Mouse (Mus musculus): Measurements from ENCODE around the gene Cntn4. TPM values are rescaled to one million over a fixed set of nuclear protein-coding genes. Genes with fewer than 3 reads are reported as not detected.

The Cntn4 gene
- polyA plus RNA-seq, 1 experiment from 2014 or later: 0.29 TPM

DNA sequence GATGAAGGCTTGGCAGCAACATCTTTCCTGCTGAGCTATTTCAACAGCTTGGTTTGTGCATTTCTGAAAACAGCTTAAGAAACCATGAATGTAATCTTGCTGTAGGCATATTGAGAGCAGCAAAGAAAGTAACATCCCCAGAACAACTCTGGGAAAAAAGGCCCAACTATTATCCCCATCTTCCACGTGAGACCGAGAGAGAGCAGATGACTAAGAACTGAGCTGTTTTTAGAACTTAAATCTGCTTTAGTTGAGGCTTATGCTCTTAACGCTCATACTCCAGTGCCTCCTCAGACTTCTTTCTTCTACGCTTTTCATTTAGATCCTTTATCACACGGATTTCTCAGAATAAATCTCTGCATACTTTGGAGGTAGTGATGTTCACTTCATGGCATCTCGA is 784.9 kb downstream of the Cntn4 start:
- no peaks in the 10 kb centered on the region for H3K27me3 ChIP-seq (replicated peaks; ENCODE audit: control insufficient read depth, insufficient read depth, low read length)
- H3K4me1 ChIP-seq (ENCODE audit: control insufficient read depth, insufficient read depth, low read length): no peaks in the 10 kb centered on the region
- H3K27ac ChIP-seq (ENCODE audit: low read length): no peak overlapping the region
- WGBS: 89% methylated on average over 6 of the region's 6 CpGs
- H3K36me3 ChIP-seq (ENCODE audit: control insufficient read depth, insufficient read depth, low read length): no peaks in the 10 kb centered on the region
- H3K9ac ChIP-seq (ENCODE audit: low read depth, low read length): no peak overlapping the region
- no peak overlapping the region for H3K4me3 ChIP-seq (ENCODE audit: low read length)
- ATAC-seq: no peak
- no peaks in the 10 kb centered on the region for H3K9me3 ChIP-seq (ENCODE audit: control insufficient read depth, low read length)
- H3K4me2 ChIP-seq (ENCODE audit: low read depth, low read length): no peak overlapping the region

DNA sequence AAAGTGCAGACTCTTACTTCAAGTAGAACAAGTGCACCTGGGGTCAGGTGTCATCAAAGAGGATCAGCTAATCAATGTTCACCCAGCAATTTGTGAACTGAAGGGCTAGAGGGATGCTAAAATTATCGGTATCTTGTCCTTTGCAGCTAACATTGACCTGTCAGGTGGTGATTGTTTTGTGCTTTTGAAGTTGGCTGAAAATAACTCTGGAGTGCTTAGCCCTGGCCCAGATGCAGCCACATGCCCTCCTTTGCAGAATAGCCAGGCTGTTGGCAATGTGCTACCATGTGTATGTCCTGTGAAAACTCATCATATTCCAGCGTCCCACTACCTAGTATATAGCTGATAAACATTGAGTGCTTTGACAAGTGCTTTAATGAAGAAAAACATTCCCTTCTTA is 786.4 kb downstream of the Cntn4 start:
- 67% methylated on average over 2 of the region's 2 CpGs for WGBS
- ATAC-seq: no peak
- no peak overlapping the region for H3K27ac ChIP-seq (ENCODE audit: low read length)

DNA sequence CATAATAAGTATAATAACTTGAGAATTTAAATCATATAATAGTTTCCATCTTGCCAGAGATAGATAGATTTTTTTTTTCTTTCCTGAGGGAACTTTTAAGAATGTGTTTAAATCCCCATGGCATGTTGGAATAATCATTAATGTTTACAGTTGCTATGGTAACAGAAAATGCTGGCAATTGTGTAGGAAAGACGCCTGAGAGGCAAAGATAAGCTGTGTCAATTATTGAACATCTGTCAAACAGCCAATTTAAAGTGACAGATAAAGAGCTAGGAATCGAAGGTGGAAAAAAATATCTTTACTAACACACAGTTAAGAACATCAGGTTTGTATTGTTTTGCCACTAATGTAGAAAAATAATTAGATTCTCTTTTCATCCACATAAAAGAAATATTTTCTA is 788.3 kb downstream of the Cntn4 start:
- Histone ChIP-seq H3K4me1 (ENCODE audit: control insufficient read depth, insufficient read depth, low read length) (no peaks in the 10 kb centered on the region), H3K27ac (ENCODE audit: low read length) (no peak overlapping the region), H3K36me3 (ENCODE audit: control insufficient read depth, insufficient read depth, low read length) (no peaks in the 10 kb centered on the region), H3K9me3 (ENCODE audit: control insufficient read depth, low read length) (no peaks in the 10 kb centered on the region), H3K27me3 (replicated peaks; ENCODE audit: control insufficient read depth, insufficient read depth, low read length) (no peaks in the 10 kb centered on the region), H3K4me3 (ENCODE audit: low read length) (no peak overlapping the region), H3K9ac (ENCODE audit: low read depth, low read length) (no peak overlapping the region), H3K4me2 (ENCODE audit: low read depth, low read length) (no peak overlapping the region)
- no peak for ATAC-seq
- WGBS: 22% methylated on average over 2 of the region's 2 CpGs

More for the DNA sequence above, 786.4 kb downstream of the Cntn4 start:
- H3K9ac ChIP-seq (ENCODE audit: low read depth, low read length): no peak overlapping the region
- H3K4me2 ChIP-seq (ENCODE audit: low read depth, low read length): no peak overlapping the region
- no peaks in the 10 kb centered on the region for H3K36me3 ChIP-seq (ENCODE audit: control insufficient read depth, insufficient read depth, low read length)
- H3K27me3 ChIP-seq (replicated peaks; ENCODE audit: control insufficient read depth, insufficient read depth, low read length): no peaks in the 10 kb centered on the region
- no peak overlapping the region for H3K4me3 ChIP-seq (ENCODE audit: low read length)
- no peaks in the 10 kb centered on the region for H3K9me3 ChIP-seq (ENCODE audit: control insufficient read depth, low read length)
- no peaks in the 10 kb centered on the region for H3K4me1 ChIP-seq (ENCODE audit: control insufficient read depth, insufficient read depth, low read length)

- H3K4me2 ChIP-seq (ENCODE audit: low read depth, low read length): no peak overlapping the region
- H3K4me1 ChIP-seq (ENCODE audit: control insufficient read depth, insufficient read depth, low read length): no peaks in the 10 kb centered on the region
- no peak overlapping the region for H3K27ac ChIP-seq (ENCODE audit: low read length)
- H3K27me3 ChIP-seq (replicated peaks; ENCODE audit: control insufficient read depth, insufficient read depth, low read length): no peaks in the 10 kb centered on the region
- H3K4me3 ChIP-seq (ENCODE audit: low read length): no peak overlapping the region
- no peak for ATAC-seq
- H3K9ac ChIP-seq (ENCODE audit: low read depth, low read length): no peak overlapping the region
- 56% methylated on average over 5 of the region's 5 CpGs for WGBS
- H3K9me3 ChIP-seq (ENCODE audit: control insufficient read depth, low read length): no peaks in the 10 kb centered on the region
- no peaks in the 10 kb centered on the region for H3K36me3 ChIP-seq (ENCODE audit: control insufficient read depth, insufficient read depth, low read length)
Observed at GRCm38 (mm10) chr6:106466267-106467029, 789.0 kb downstream of the Cntn4 start.

DNA sequence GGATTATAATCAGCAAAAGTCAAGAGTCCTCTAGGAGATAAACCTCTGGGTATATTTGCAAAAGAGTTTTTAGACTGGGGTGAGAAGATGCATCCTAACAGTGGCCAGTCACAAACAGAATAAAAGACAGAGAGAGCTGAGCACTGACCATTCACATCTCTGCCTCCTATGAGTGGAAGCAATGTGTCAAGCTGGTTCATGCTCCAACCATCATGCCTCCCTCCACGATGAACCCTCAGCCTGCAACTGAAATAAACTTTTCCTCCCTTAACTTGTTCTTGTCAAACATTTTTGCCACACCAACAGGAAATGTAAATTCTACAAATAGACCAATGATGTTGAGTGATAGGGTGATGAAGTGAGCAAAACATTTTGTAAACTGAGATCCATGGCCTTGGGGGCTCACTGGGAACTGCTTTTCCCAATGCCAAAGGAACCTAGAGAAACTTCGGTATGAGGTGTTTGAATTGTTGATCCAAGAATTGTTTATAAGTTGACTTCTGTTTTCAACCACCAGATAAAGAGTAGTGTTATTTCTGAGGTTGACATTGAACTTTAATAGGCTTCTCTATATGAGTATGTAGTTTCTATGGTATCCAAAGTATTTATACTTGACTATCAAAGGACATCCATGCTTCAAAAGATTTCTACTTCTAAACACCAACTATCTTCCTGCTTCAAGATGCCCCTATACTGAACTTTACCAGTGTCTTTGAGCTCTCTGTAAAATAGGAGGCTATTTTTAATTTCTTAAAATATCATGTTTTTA is 794.6 kb downstream of the Cntn4 start:
- no peaks in the 10 kb centered on the region for H3K9me3 ChIP-seq (ENCODE audit: control insufficient read depth, low read length)
- no peaks in the 10 kb centered on the region for H3K27me3 ChIP-seq (replicated peaks; ENCODE audit: control insufficient read depth, insufficient read depth, low read length)
- H3K36me3 ChIP-seq (ENCODE audit: control insufficient read depth, insufficient read depth, low read length): no peaks in the 10 kb centered on the region
- WGBS: 75% methylated on average over 2 of the region's 2 CpGs
- no peak overlapping the region for H3K9ac ChIP-seq (ENCODE audit: low read depth, low read length)
- no peaks in the 10 kb centered on the region for H3K4me1 ChIP-seq (ENCODE audit: control insufficient read depth, insufficient read depth, low read length)
- no peak for ATAC-seq
- no peak overlapping the region for H3K4me3 ChIP-seq (ENCODE audit: low read length)
- H3K27ac ChIP-seq (ENCODE audit: low read length): no peak overlapping the region
- no peak overlapping the region for H3K4me2 ChIP-seq (ENCODE audit: low read depth, low read length)

GRCm38 (mm10) chr6:106473871-106474270 is 796.4 kb downstream of the Cntn4 start:
- Histone ChIP-seq H3K9me3 (ENCODE audit: control insufficient read depth, low read length) (no peaks in the 10 kb centered on the region), H3K27me3 (replicated peaks; ENCODE audit: control insufficient read depth, insufficient read depth, low read length) (no peaks in the 10 kb centered on the region), H3K4me2 (ENCODE audit: low read depth, low read length) (no peak overlapping the region), H3K4me3 (ENCODE audit: low read length) (no peak overlapping the region), H3K9ac (ENCODE audit: low read depth, low read length) (no peak overlapping the region), H3K27ac (ENCODE audit: low read length) (no peak overlapping the region), H3K4me1 (ENCODE audit: control insufficient read depth, insufficient read depth, low read length) (no peaks in the 10 kb centered on the region), H3K36me3 (ENCODE audit: control insufficient read depth, insufficient read depth, low read length) (no peaks in the 10 kb centered on the region)
- 83% methylated on average over 2 of the region's 2 CpGs for WGBS
- ATAC-seq: no peak

GRCm38 (mm10) chr6:106481533-106481932 is 804.1 kb downstream of the Cntn4 start:
- Histone ChIP-seq H3K9ac (ENCODE audit: low read depth, low read length) (no peak overlapping the region), H3K27me3 (replicated peaks; ENCODE audit: control insufficient read depth, insufficient read depth, low read length) (no peaks in the 10 kb centered on the region), H3K4me2 (ENCODE audit: low read depth, low read length) (no peak overlapping the region), H3K9me3 (ENCODE audit: control insufficient read depth, low read length) (no peaks in the 10 kb centered on the region), H3K36me3 (ENCODE audit: control insufficient read depth, insufficient read depth, low read length) (no peaks in the 10 kb centered on the region), H3K27ac (ENCODE audit: low read length) (no peak overlapping the region), H3K4me1 (ENCODE audit: control insufficient read depth, insufficient read depth, low read length) (no peaks in the 10 kb centered on the region), H3K4me3 (ENCODE audit: low read length) (no peak overlapping the region)
- 83% methylated on average over 1 of the region's 1 CpGs for WGBS
- ATAC-seq: no peak

- Histone ChIP-seq H3K9ac (ENCODE audit: low read depth, low read length) (no peak overlapping the region), H3K27me3 (replicated peaks; ENCODE audit: control insufficient read depth, insufficient read depth, low read length) (no peaks in the 10 kb centered on the region), H3K9me3 (ENCODE audit: control insufficient read depth, low read length) (no peaks in the 10 kb centered on the region), H3K27ac (ENCODE audit: low read length) (no peak overlapping the region), H3K4me2 (ENCODE audit: low read depth, low read length) (no peak overlapping the region), H3K4me3 (ENCODE audit: low read length) (no peak overlapping the region), H3K36me3 (ENCODE audit: control insufficient read depth, insufficient read depth, low read length) (no peaks in the 10 kb centered on the region), H3K4me1 (ENCODE audit: control insufficient read depth, insufficient read depth, low read length) (no peaks in the 10 kb centered on the region)
- WGBS: 83% methylated on average over 3 of the region's 3 CpGs
- no peak for ATAC-seq
Observed at GRCm38 (mm10) chr6:106496303-106496702, 818.8 kb downstream of the Cntn4 start.

DNA sequence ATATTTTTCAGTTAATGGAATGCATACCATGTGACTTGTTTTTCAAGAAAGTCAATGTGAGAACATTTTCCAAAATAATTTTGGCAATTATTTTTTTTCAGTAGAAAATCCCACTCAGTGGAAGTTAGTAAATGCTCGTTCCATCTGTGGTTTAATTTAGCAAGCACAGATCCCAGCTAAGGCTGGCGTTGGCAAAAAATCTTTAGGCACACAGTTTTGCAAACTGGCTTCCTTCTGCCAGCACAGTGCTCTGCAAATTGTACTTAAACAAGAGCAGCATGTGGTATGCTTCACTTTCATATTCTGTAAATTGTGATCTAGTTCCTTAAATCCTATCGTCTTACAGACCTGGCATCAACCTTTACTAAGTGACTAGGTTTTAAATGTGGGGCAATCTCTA is 821.7 kb downstream of the Cntn4 start:
- Histone ChIP-seq H3K9ac (ENCODE audit: low read depth, low read length) (no peak overlapping the region), H3K4me2 (ENCODE audit: low read depth, low read length) (no peak overlapping the region), H3K36me3 (ENCODE audit: control insufficient read depth, insufficient read depth, low read length) (no peaks in the 10 kb centered on the region), H3K4me1 (ENCODE audit: control insufficient read depth, insufficient read depth, low read length) (no peaks in the 10 kb centered on the region), H3K27me3 (replicated peaks; ENCODE audit: control insufficient read depth, insufficient read depth, low read length) (no peaks in the 10 kb centered on the region), H3K27ac (ENCODE audit: low read length) (no peak overlapping the region), H3K9me3 (ENCODE audit: control insufficient read depth, low read length) (no peaks in the 10 kb centered on the region), H3K4me3 (ENCODE audit: low read length) (no peak overlapping the region)
- no peak for ATAC-seq
- 93% methylated on average over 3 of the region's 3 CpGs for WGBS

All from intestine, embryonic 16.5 days (tissue).